In genomic region chr9:14369271-14369670, GRCm38 (mm10) we compare ENCODE assay signal across 16 mouse cellular contexts. TPM values are rescaled to one million over a fixed set of nuclear protein-coding genes. Genes with fewer than 3 reads are reported as not detected.
DNase-seq lines count a peak whose midpoint lies in the region; ATAC-seq and TF ChIP-seq lines count a peak whose summit lies in the region.
"Had no signal": no experiment of that assay in that cellular context is flagged by ENCODE, and none has a peak within 500 bp of the region (broad histone marks: within the 10 kb centered on the region; RNA-seq: fewer than 3 reads in every experiment).

No protein-coding gene starts in this region.

- no peaks in the 10 kb centered on the region for H3K79me2 ChIP-seq in MEL (ENCODE audit: control insufficient read depth, insufficient read depth, low read length, poor library complexity)

- no peaks in the 10 kb centered on the region for H3K27me3 ChIP-seq in MEL (ENCODE audit: control insufficient read depth in 1 of 2, insufficient read depth in 2 of 2, low read length in 2 of 2)
- H3K27me3 ChIP-seq: forebrain, embryonic 13.5 days; hindbrain, embryonic 15.5 days; neural tube, embryonic 13.5 days; Patski had no signal

- peak overlapping the region; percentile 85 for H3K27ac ChIP-seq in MEL (ENCODE audit: control insufficient read depth, low read depth, low read length)
- no peak overlapping the region for H3K27ac ChIP-seq in left cerebral cortex, adult 2 months
- H3K27ac ChIP-seq: forebrain, embryonic 13.5 days; gastrocnemius, adult 2 months; hindbrain, embryonic 15.5 days; macrophage; neural tube, embryonic 13.5 days had no signal

- no peak overlapping the region for H3K9ac ChIP-seq in MEL (ENCODE audit: control insufficient read depth, low read depth, low read length, poor library complexity, severe bottlenecking)
- H3K9ac ChIP-seq: forebrain, embryonic 13.5 days; hindbrain, embryonic 15.5 days; neural tube, embryonic 13.5 days had no signal

- DNase-seq in MEL (ENCODE audit: low read depth, low spot score) (peak; percentile 93), liver (peak; percentile 86)
- peak; percentile 79 for DNase-seq in c-Kit-negative CD71-positive TER-119-positive erythroid progenitor cells, embryonic 14.5 days (ENCODE audit: low read depth, low spot score)
- no peak for DNase-seq in gastrocnemius, adult 8-10 months (ENCODE audit: low spot score in 2 of 2)
- DNase-seq in urinary bladder, postnatal 25 days (ENCODE audit: low spot score) = no peak
- no peak for DNase-seq in left cerebral cortex, adult 2 months (ENCODE audit: extremely low spot score in 1 of 2, low spot score in 2 of 2)
- DNase-seq: cerebellum, adult 9-10 months; gastrocnemius, adult 2 months; retina, postnatal 1 day had no signal

- TF ChIP-seq EP300 in MEL (IDR thresholded peaks at IDR 0.05; ENCODE audit: low read depth in 1 of 2, low read length in 2 of 2) = peak; percentile 100

- peaks cover 0 to 83% of the 10 kb centered on the region in 2 experiments; a peak in 2 of 4 replicates for H3K36me3 ChIP-seq in MEL (ENCODE audit: control insufficient read depth in 1 of 2, insufficient read depth in 2 of 2, low read length in 2 of 2)
- H3K36me3 ChIP-seq: neural tube, embryonic 13.5 days had no signal

- no peak for TF ChIP-seq CTCF in MEL (IDR thresholded peaks at IDR 0.05 in 2 of 3, conservative IDR thresholded peaks at IDR 0.05 in 1 of 3; ENCODE audit: control insufficient read depth in 1 of 3, insufficient read depth in 1 of 3, low read depth in 2 of 3, low read length in 3 of 3, poor library complexity in 1 of 3, severe bottlenecking in 1 of 3)
- TF ChIP-seq CTCF in left cerebral cortex, adult 2 months (IDR thresholded peaks at IDR 0.05) = no peak

- TF ChIP-seq POLR2A in MEL (IDR thresholded peaks at IDR 0.05; ENCODE audit: control insufficient read depth in 1 of 2, insufficient read depth in 1 of 2, low read depth in 1 of 2, low read length in 2 of 2, poor library complexity in 1 of 2) = peak in 1 of 2 experiments; percentile 50; a peak in 2 of 4 replicates

- no peak for TF ChIP-seq RAD21 in MEL (IDR thresholded peaks at IDR 0.05; ENCODE audit: low read depth, low read length)

- intact Hi-C loops in left cerebral cortex, adult 2 months (cut with DNase I) = no loop called here

- no peak overlapping the region for H3K4me3 ChIP-seq in MEL (ENCODE audit: control insufficient read depth in 1 of 2, insufficient read depth in 1 of 2, low read depth in 2 of 2, low read length in 2 of 2)
- H3K4me3 ChIP-seq in left cerebral cortex, adult 2 months = no peak overlapping the region
- H3K4me3 ChIP-seq: forebrain, embryonic 13.5 days; gastrocnemius, adult 2 months; hindbrain, embryonic 15.5 days; neural tube, embryonic 13.5 days had no signal

- peaks cover 74 to 82% of the 10 kb centered on the region in 2 experiments for H3K4me1 ChIP-seq in MEL (ENCODE audit: control insufficient read depth in 1 of 2, insufficient read depth in 2 of 2, low read length in 2 of 2)
- H3K4me1 ChIP-seq: forebrain, embryonic 13.5 days; hindbrain, embryonic 15.5 days; neural tube, embryonic 13.5 days had no signal

- peak; percentile 89 for ATAC-seq in megakaryocyte progenitor cell, adult 5-6 weeks (replicated peaks; ENCODE audit: poor library complexity)
- ATAC-seq: CD4-positive, CD25-positive, alpha-beta regulatory T cell, adult 4 months; forebrain, embryonic 13.5 days; Patski had no signal

- H3K9me3 ChIP-seq in MEL (replicated peaks; ENCODE audit: insufficient read depth, low read length) = no peaks in the 10 kb centered on the region
- H3K9me3 ChIP-seq: forebrain, embryonic 13.5 days; hindbrain, embryonic 15.5 days; neural tube, embryonic 13.5 days had no signal

TF ChIP-seq in MEL, 35 proteins besides CTCF, POLR2A, EP300 and RAD21:
- no peak for TF ChIP-seq ZC3H11A (IDR thresholded peaks at IDR 0.05; ENCODE audit: low read depth, low read length)
- TF ChIP-seq RCOR1 (IDR thresholded peaks at IDR 0.05; ENCODE audit: low read depth, low read length) = peak; percentile 95
- TF ChIP-seq MAZ (IDR thresholded peaks at IDR 0.05; ENCODE audit: low read depth, low read length) = peak; percentile 98
- 0 out of 2 replicates have a peak, but pooled peaks have one; percentile 9 for TF ChIP-seq ELF1 (IDR thresholded peaks at IDR 0.05; ENCODE audit: low read depth, low read length)
- TF ChIP-seq KAT2A (conservative IDR thresholded peaks at IDR 0.05; ENCODE audit: low read depth, low read length) = peak; percentile 50; the same call in 1 of the 2 replicates
- peak; percentile 95 for TF ChIP-seq SIN3A (IDR thresholded peaks at IDR 0.05; ENCODE audit: low read length)
- peak; percentile 94 for TF ChIP-seq MAX (IDR thresholded peaks at IDR 0.05; ENCODE audit: low read length)
- TF ChIP-seq MYC (IDR thresholded peaks at IDR 0.05; ENCODE audit: low read depth, low read length) = peak; percentile 98
- TF ChIP-seq MEF2A (IDR thresholded peaks at IDR 0.05; ENCODE audit: extremely low read depth, insufficient replicate concordance, low read depth, low read length, poor library complexity, severe bottlenecking) = peak; percentile 59; the same call in 1 of the 2 replicates
- TF ChIP-seq GABPA (IDR thresholded peaks at IDR 0.05; ENCODE audit: low read depth, low read length) = no peak
- no peak; the same call in 1 of the 2 replicates for TF ChIP-seq MAFK (IDR thresholded peaks at IDR 0.05; ENCODE audit: borderline replicate concordance, low read depth, low read length)
- TF ChIP-seq ZNF384 (IDR thresholded peaks at IDR 0.05; ENCODE audit: low read depth, low read length) = no peak
- peak; percentile 93 for TF ChIP-seq MYB (IDR thresholded peaks at IDR 0.05; ENCODE audit: low read depth, low read length)
- TF ChIP-seq E2F4 (IDR thresholded peaks at IDR 0.05; ENCODE audit: borderline replicate concordance, low read depth, low read length) = 0 out of 2 replicates have a peak, but pooled peaks have one; percentile 20
- peak; percentile 100 for TF ChIP-seq GATA1 (IDR thresholded peaks at IDR 0.05; ENCODE audit: low read depth, low read length)
- 0 out of 2 replicates have a peak, but pooled peaks have one; percentile 26 for TF ChIP-seq HCFC1 (IDR thresholded peaks at IDR 0.05; ENCODE audit: low read depth, low read length)
- TF ChIP-seq NELFE (IDR thresholded peaks at IDR 0.05; ENCODE audit: low read depth, low read length) = no peak
- no peak for TF ChIP-seq CHD1 (IDR thresholded peaks at IDR 0.05; ENCODE audit: low read depth, low read length)
- no peak for TF ChIP-seq ZMIZ1 (IDR thresholded peaks at IDR 0.05; ENCODE audit: low read depth, low read length)
- no peak for TF ChIP-seq UBTF (IDR thresholded peaks at IDR 0.05; ENCODE audit: borderline replicate concordance, insufficient read depth, low read depth, low read length)
- peak; percentile 99 for TF ChIP-seq TCF12 (IDR thresholded peaks at IDR 0.05; ENCODE audit: low read depth, low read length)
- no peak for TF ChIP-seq ZKSCAN1 (IDR thresholded peaks at IDR 0.05; ENCODE audit: low read depth, low read length)
- TF ChIP-seq ETS1 (IDR thresholded peaks at IDR 0.05; ENCODE audit: low read depth, low read length) = peak; percentile 96
- peak; percentile 100 for TF ChIP-seq TAL1 (IDR thresholded peaks at IDR 0.05; ENCODE audit: low read length)
- peak; percentile 66; the same call in 1 of the 2 replicates for TF ChIP-seq CHD2 (IDR thresholded peaks at IDR 0.05; ENCODE audit: low read length)
- TF ChIP-seq POLR2AphosphoS2 (IDR thresholded peaks at IDR 0.05; ENCODE audit: low read length) = peak; percentile 85
- no peak; the same call in 1 of the 2 replicates for TF ChIP-seq SMC3 (IDR thresholded peaks at IDR 0.05; ENCODE audit: low read depth, low read length)
- TF ChIP-seq JUND (IDR thresholded peaks at IDR 0.05; ENCODE audit: low read depth, low read length) = peak; percentile 68; the same call in 1 of the 2 replicates
- TF ChIP-seq TBP (IDR thresholded peaks at IDR 0.05; ENCODE audit: low read depth, low read length) = peak; percentile 89
- TF ChIP-seq BHLHE40 (IDR thresholded peaks at IDR 0.05; ENCODE audit: borderline replicate concordance, low read depth, low read length) = peak; percentile 88
- TF ChIP-seq NRF1 (IDR thresholded peaks at IDR 0.05; ENCODE audit: insufficient read depth, low read depth, low read length, poor library complexity, severe bottlenecking) = no peak
- no peak for TF ChIP-seq POLR2AphosphoS5 (IDR thresholded peaks at IDR 0.05; ENCODE audit: borderline replicate concordance, low read depth, low read length)
- TF ChIP-seq MXI1 (IDR thresholded peaks at IDR 0.05; ENCODE audit: low read depth, low read length) = peak; percentile 96
- TF ChIP-seq USF2 (IDR thresholded peaks at IDR 0.05; ENCODE audit: borderline replicate concordance in 1 of 2, insufficient read depth in 1 of 2, low read depth in 1 of 2, low read length in 2 of 2) = no peak
- peak; percentile 73; the same call in 1 of the 2 replicates for TF ChIP-seq USF1 (IDR thresholded peaks at IDR 0.05; ENCODE audit: low read depth, low read length)

RNA-seq across cellular contexts. Expression of gene Endod1, which starts 12.0 kb away (rescaled TPM):
- total RNA-seq in MEL (2012; rRNA removed) = 20.4 and 33.7 TPM in 2 replicates
- 10 to 100 TPM in 1 of 2 experiments, not detected in 1; 31.1 TPM for polyA plus RNA-seq in MEL (2012; ENCODE audit: insufficient read depth in 1 of 2, insufficient read length in 2 of 2, low read depth in 1 of 2, low replicate concordance in 2 of 2, missing spikeins in 1 of 2)
- 17.0 and 20.1 TPM in 2 replicates for total RNA-seq in megakaryocyte progenitor cell, adult 5-6 weeks (2015)
- 19.1 and 21.4 TPM in 2 replicates for total RNA-seq in megakaryocyte progenitor cell, adult 5-6 weeks (2017)
- 1 to 10 TPM; 1.3 to 2.4 (median 2.0) TPM for total RNA-seq in gastrocnemius, adult 8-10 months (2022)
- total RNA-seq in left cerebral cortex, adult 2 months (2021) = 10 to 100 TPM; 62.1 to 62.5 TPM

Comparison
In these comparisons a context has a peak if more than half of its experiments do, and no peak if none do; other contexts are left out.
1. DNase-seq: peak in MEL (single experiment), c-Kit-negative CD71-positive TER-119-positive erythroid progenitor cells, embryonic 14.5 days (single experiment) and liver (single experiment); none in gastrocnemius, adult 8-10 months (0 of 2), urinary bladder, postnatal 25 days (single experiment) and left cerebral cortex, adult 2 months (0 of 2).